ENCODE assay signal across 18 mouse cellular contexts in the genomic region with DNA sequence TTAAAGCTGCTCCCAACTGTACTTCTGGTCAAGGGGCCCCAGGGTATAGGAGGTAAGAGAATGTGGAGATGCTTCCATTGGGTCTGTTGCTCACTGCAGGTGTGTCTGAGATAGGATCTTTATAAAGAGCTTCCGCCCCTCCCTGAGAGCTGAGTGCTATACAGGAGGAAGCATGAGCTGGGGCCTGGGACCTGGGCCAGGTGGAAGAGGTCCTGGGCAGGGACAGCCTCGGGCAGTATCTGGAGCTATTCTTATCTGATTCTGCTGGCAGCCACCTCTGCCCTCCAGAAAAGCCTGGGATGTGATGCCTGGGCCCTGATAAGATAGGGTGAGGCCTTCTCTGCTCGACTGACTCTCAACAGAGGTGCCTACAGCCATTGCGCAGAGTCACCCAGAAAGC.
DNase-seq lines count a peak whose midpoint lies in the region; ATAC-seq lines count a peak whose summit lies in the region.
"Had no signal": no experiment of that assay in that cellular context is flagged by ENCODE, and none has a peak within 500 bp of the region (broad histone marks: within the 10 kb centered on the region; RNA-seq: fewer than 3 reads in every experiment).

No protein-coding gene starts in this region.

- no peak overlapping the region for H3K4me3 ChIP-seq in hindbrain, embryonic 11.5 days (ENCODE audit: low read depth, low read length)
- H3K4me3 ChIP-seq: embryonic facial prominence, embryonic 13.5 days; heart, embryonic 15.5 days; hindbrain, embryonic 10.5 days; limb, embryonic 12.5 days; liver, embryonic 13.5 days; lung, embryonic 15.5 days had no signal

- no peaks in the 10 kb centered on the region for H3K27me3 ChIP-seq in hindbrain, embryonic 11.5 days (ENCODE audit: control insufficient read depth, insufficient read depth, low read length)
- H3K27me3 ChIP-seq: embryonic facial prominence, embryonic 13.5 days; limb, embryonic 12.5 days; liver, embryonic 13.5 days; lung, embryonic 15.5 days had no signal

- intact Hi-C loops in gastrocnemius, postnatal 14 days (cut with DNase I; ENCODE audit: low total_unique reads), result no loop called here

- 84% methylated on average over 4 of the region's 4 CpGs for WGBS in hindbrain, embryonic 11.5 days

- H3K4me1 ChIP-seq in hindbrain, embryonic 11.5 days (replicated peaks; ENCODE audit: control insufficient read depth, insufficient read depth, low read length), result no peaks in the 10 kb centered on the region
- H3K4me1 ChIP-seq: embryonic facial prominence, embryonic 13.5 days; heart, embryonic 15.5 days; hindbrain, embryonic 10.5 days; limb, embryonic 12.5 days had no signal

- DNase-seq in thymus, postnatal 10 days (ENCODE audit: low spot score in 2 of 2), result peak; percentile 25 to 38
- no peak for DNase-seq in thymus, adult 18-20 months
- DNase-seq in gastrocnemius, postnatal 14 days, result peak; percentile 56
- peak; percentile 54 for DNase-seq in thymus, postnatal 4 days
- no peak for DNase-seq in hindbrain, embryonic 11.5 days (ENCODE audit: low spot score)
- no peak for DNase-seq in cerebellum, adult 18-20 months
- DNase-seq: cerebellum, adult 9-11 months; heart, adult 18-20 months; kidney, adult 11 months; kidney, postnatal 14 days; layer of hippocampus, adult 9-11 months; liver, embryonic 13.5 days had no signal

- H3K9ac ChIP-seq in hindbrain, embryonic 11.5 days (ENCODE audit: low read depth, low read length), result no peak overlapping the region
- H3K9ac ChIP-seq: embryonic facial prominence, embryonic 13.5 days; heart, embryonic 15.5 days; limb, embryonic 12.5 days; liver, embryonic 13.5 days; lung, embryonic 15.5 days had no signal

- peak; percentile 23; the same call in 1 of the 2 replicates for ATAC-seq in megakaryocyte progenitor cell, adult 5-6 weeks (replicated peaks; ENCODE audit: poor library complexity)
- no peak for ATAC-seq in hindbrain, embryonic 11.5 days (ENCODE audit: low FRiP score)

- H3K9me3 ChIP-seq in hindbrain, embryonic 11.5 days (ENCODE audit: control insufficient read depth, low read length), result no peaks in the 10 kb centered on the region
- H3K9me3 ChIP-seq: embryonic facial prominence, embryonic 13.5 days; heart, embryonic 15.5 days; liver, embryonic 13.5 days had no signal

- no peak overlapping the region for H3K4me2 ChIP-seq in hindbrain, embryonic 11.5 days (replicated peaks; ENCODE audit: low read depth, low read length)
- H3K4me2 ChIP-seq: embryonic facial prominence, embryonic 13.5 days; heart, embryonic 15.5 days; limb, embryonic 12.5 days; liver, embryonic 13.5 days; lung, embryonic 15.5 days had no signal

- no peak overlapping the region for H3K27ac ChIP-seq in hindbrain, embryonic 11.5 days (ENCODE audit: low read depth, low read length)
- H3K27ac ChIP-seq: embryonic facial prominence, embryonic 13.5 days; heart, embryonic 15.5 days; hindbrain, embryonic 10.5 days; limb, embryonic 12.5 days; liver, embryonic 13.5 days; lung, embryonic 15.5 days had no signal

- H3K36me3 ChIP-seq in hindbrain, embryonic 11.5 days (ENCODE audit: control insufficient read depth, insufficient read depth, low read length), result no peaks in the 10 kb centered on the region
- H3K36me3 ChIP-seq: embryonic facial prominence, embryonic 13.5 days; heart, embryonic 15.5 days; hindbrain, embryonic 10.5 days; limb, embryonic 12.5 days; liver, embryonic 13.5 days; lung, embryonic 15.5 days had no signal

Comparison
In these comparisons a context has a peak if more than half of its experiments do, and no peak if none do; other contexts are left out.
1. DNase-seq: peak in thymus, postnatal 10 days (2 of 2), gastrocnemius, postnatal 14 days (single experiment) and thymus, postnatal 4 days (single experiment); none in thymus, adult 18-20 months (0 of 2), hindbrain, embryonic 11.5 days (single experiment) and cerebellum, adult 18-20 months (0 of 2).